Mouse (Mus musculus) stomach, embryonic 15.5 days (tissue): ENCODE data around the gene Ccdc57. TPM values are rescaled to one million over a fixed set of nuclear protein-coding genes. Genes with fewer than 3 reads are reported as not detected.
"Not testable (repeated sequence)": the region's sequence is repeated elsewhere in the genome, so short reads cannot be mapped to it uniquely, and the experiment has no call there.

ENCODE experiments used
- ATAC-seq: fragments of 200-750 bp; cut with Nextera tagmentation; 2 replicates; pipeline ENCODE4 v1.8.0; 2017; ENCODE audit warnings: low read depth, moderate number of reproducible peaks, moderate TSS enrichment; ENCODE audit not compliant: insufficient read depth, low FRiP score
- H3K27ac ChIP-seq: fragments of 300-500 bp; sonication (generic); 2 replicates; pipeline ENCODE4 v1.5.1; 2015; ENCODE audit warnings: mild to moderate bottlenecking, inconsistent platforms
- H3K27me3 ChIP-seq: fragments of 300-500 bp; sonication (generic); replicated peaks from 2 replicates; pipeline ENCODE4 v1.6.1; 2015; ENCODE audit warnings: inconsistent platforms
- H3K36me3 ChIP-seq: fragments of 300-500 bp; sonication (generic); 2 replicates; pipeline ENCODE4 v1.6.1; 2015; ENCODE audit warnings: inconsistent platforms
- H3K4me1 ChIP-seq: fragments of 300-500 bp; sonication (generic); 2 replicates; pipeline ENCODE4 v1.6.1; 2015; ENCODE audit warnings: inconsistent platforms
- H3K4me2 ChIP-seq: fragments of 300-500 bp; sonication (generic); 2 replicates; pipeline ENCODE4 v1.6.1; 2015; ENCODE audit warnings: mild to moderate bottlenecking, inconsistent platforms
- H3K4me3 ChIP-seq: fragments of 300-500 bp; sonication (generic); replicated peaks from 2 replicates; pipeline ENCODE4 v1.5.1; 2015; ENCODE audit warnings: inconsistent platforms
- H3K9ac ChIP-seq: fragments of 300-500 bp; sonication (generic); 2 replicates; pipeline ENCODE4 v1.6.1; 2015; ENCODE audit warnings: inconsistent platforms
- H3K9me3 ChIP-seq: fragments of 300-500 bp; sonication (generic); 2 replicates; pipeline ENCODE4 v1.6.1; 2016; ENCODE audit warnings: inconsistent platforms
- WGBS: fragments of 180-500 bp; shearing (Covaris S2); methylation state at CpG from one replicate; pipeline ENCODE4 v1.1.7; 2015; 5-methylcytosine and 5-hydroxymethylcytosine counted together
- polyA plus RNA-seq: library from polyadenylated mRNA; unstranded; fragments of >200 nt; fragmentation: Nextera tagmentation; extraction: Ambion mirVana; gene quantifications from 2 replicates; pipeline ENCODE4 v1.2.1, GENCODE M21; 2015

Ccdc57 gene
- polyA plus RNA-seq, 1 experiment from 2014 or later, result 4.5 TPM

- H3K27me3 ChIP-seq, ATAC-seq, H3K27ac ChIP-seq, H3K9me3 ChIP-seq, H3K4me2 ChIP-seq, H3K9ac ChIP-seq, H3K4me3 ChIP-seq: not testable (repeated sequence)
- WGBS, result 83% methylated on average over 3 of the region's 3 CpGs
- Histone ChIP-seq H3K4me1 (peaks cover 11% of the 10 kb centered on the region; the same call in 1 of the 2 replicates), H3K36me3 (0 out of 2 replicates have a peak, but pooled peaks cover 10% of the 10 kb centered on the region)
These were observed 76.7 kb downstream of the Ccdc57 start for GRCm38 (mm10) chr11:120855938-120856337.

GRCm38 (mm10) chr11:120853788-120854187 is 78.9 kb downstream of the Ccdc57 start:
- 0 out of 2 replicates have a peak, but pooled peaks cover 2% of the 10 kb centered on the region for H3K36me3 ChIP-seq
- peaks cover 15% of the 10 kb centered on the region; the same call in 1 of the 2 replicates for H3K4me1 ChIP-seq
- H3K27ac ChIP-seq, result peak overlapping the region; percentile 31; the same call in 1 of the 2 replicates
- no peak for ATAC-seq
- no peak overlapping the region for H3K4me3 ChIP-seq
- no peak overlapping the region for H3K4me2 ChIP-seq
- 81% methylated on average over 4 of the region's 4 CpGs for WGBS
- H3K27me3 ChIP-seq, result no peaks in the 10 kb centered on the region
- H3K9me3 ChIP-seq, result no peaks in the 10 kb centered on the region
- H3K9ac ChIP-seq, result no peak overlapping the region

GRCm38 (mm10) chr11:120853158-120853557 is 79.5 kb downstream of the Ccdc57 start:
- Histone ChIP-seq H3K9ac (no peak overlapping the region), H3K9me3 (no peaks in the 10 kb centered on the region), H3K27ac (peak overlapping the region; percentile 31; the same call in 1 of the 2 replicates), H3K36me3 (no peaks in the 10 kb centered on the region), H3K4me2 (no peak overlapping the region), H3K4me1 (peaks cover 15% of the 10 kb centered on the region; the same call in 1 of the 2 replicates), H3K4me3 (no peak overlapping the region), H3K27me3 (no peaks in the 10 kb centered on the region)
- no peak for ATAC-seq
- WGBS, result 93% methylated on average over 4 of the region's 4 CpGs

GRCm38 (mm10) chr11:120852083-120852935 is 80.4 kb downstream of the Ccdc57 start:
- no peaks in the 10 kb centered on the region for H3K27me3 ChIP-seq
- no peak overlapping the region for H3K4me3 ChIP-seq
- H3K9me3 ChIP-seq, result no peaks in the 10 kb centered on the region
- WGBS, result 58% methylated on average over 11 of the region's 11 CpGs
- peaks cover 15% of the 10 kb centered on the region; the same call in 1 of the 2 replicates for H3K4me1 ChIP-seq
- H3K4me2 ChIP-seq, result no peak overlapping the region
- H3K9ac ChIP-seq, result no peak overlapping the region
- no peaks in the 10 kb centered on the region for H3K36me3 ChIP-seq
- ATAC-seq, result no peak
- H3K27ac ChIP-seq, result peak overlapping the region; percentile 42

GRCm38 (mm10) chr11:120851582-120851981 is 81.1 kb downstream of the Ccdc57 start:
- peak overlapping the region; percentile 42; the same call in 1 of the 2 replicates for H3K27ac ChIP-seq
- no peak overlapping the region for H3K4me3 ChIP-seq
- peaks cover 15% of the 10 kb centered on the region; the same call in 1 of the 2 replicates for H3K4me1 ChIP-seq
- no peak for ATAC-seq
- H3K4me2 ChIP-seq, result no peak overlapping the region
- no peaks in the 10 kb centered on the region for H3K9me3 ChIP-seq
- no peaks in the 10 kb centered on the region for H3K27me3 ChIP-seq
- 63% methylated on average over 2 of the region's 2 CpGs for WGBS
- H3K36me3 ChIP-seq, result no peaks in the 10 kb centered on the region
- no peak overlapping the region for H3K9ac ChIP-seq

GRCm38 (mm10) chr11:120851132-120851531 is 81.5 kb downstream of the Ccdc57 start:
- no peak for ATAC-seq
- Histone ChIP-seq H3K27ac (peak overlapping the region; percentile 67; the same call in 1 of the 2 replicates), H3K9ac (no peak overlapping the region), H3K27me3 (no peaks in the 10 kb centered on the region), H3K36me3 (no peaks in the 10 kb centered on the region), H3K4me3 (no peak overlapping the region), H3K9me3 (no peaks in the 10 kb centered on the region), H3K4me1 (peaks cover 15% of the 10 kb centered on the region; the same call in 1 of the 2 replicates), H3K4me2 (no peak overlapping the region)
- WGBS, result 46% methylated on average over 1 of the region's 1 CpGs

- H3K27ac ChIP-seq, result peak overlapping the region; percentile 67
- no peak overlapping the region for H3K4me3 ChIP-seq
- no peak overlapping the region for H3K9ac ChIP-seq
- H3K4me1 ChIP-seq, result peaks cover 15% of the 10 kb centered on the region; the same call in 1 of the 2 replicates
- 55% methylated on average over 2 of the region's 2 CpGs for WGBS
- no peaks in the 10 kb centered on the region for H3K27me3 ChIP-seq
- H3K36me3 ChIP-seq, result no peaks in the 10 kb centered on the region
- H3K9me3 ChIP-seq, result no peaks in the 10 kb centered on the region
- ATAC-seq, result peak; percentile 64; the same call in 1 of the 2 replicates
- no peak overlapping the region for H3K4me2 ChIP-seq
These were observed 82.2 kb downstream of the Ccdc57 start for GRCm38 (mm10) chr11:120850331-120851030.

- no peak overlapping the region for H3K9ac ChIP-seq
- no peaks in the 10 kb centered on the region for H3K36me3 ChIP-seq
- no peak overlapping the region for H3K27ac ChIP-seq
- H3K4me2 ChIP-seq, result no peak overlapping the region
- no peaks in the 10 kb centered on the region for H3K27me3 ChIP-seq
- WGBS, result 85% methylated on average over 9 of the region's 9 CpGs
- no peak overlapping the region for H3K4me3 ChIP-seq
- no peaks in the 10 kb centered on the region for H3K9me3 ChIP-seq
- H3K4me1 ChIP-seq, result peaks cover 5% of the 10 kb centered on the region; the same call in 1 of the 2 replicates
- no peak for ATAC-seq
These were observed 85.8 kb downstream of the Ccdc57 start for GRCm38 (mm10) chr11:120846725-120847475.

- Histone ChIP-seq H3K4me2 (no peak overlapping the region), H3K9ac (no peak overlapping the region), H3K27me3 (no peaks in the 10 kb centered on the region), H3K4me3 (no peak overlapping the region), H3K9me3 (no peaks in the 10 kb centered on the region), H3K36me3 (no peaks in the 10 kb centered on the region), H3K27ac (no peak overlapping the region), H3K4me1 (no peaks in the 10 kb centered on the region)
- ATAC-seq, result no peak
- WGBS, result 83% methylated on average over 4 of the region's 4 CpGs
These were observed 88.3 kb downstream of the Ccdc57 start for GRCm38 (mm10) chr11:120844329-120844728.

GRCm38 (mm10) chr11:120833555-120834280 is 99.0 kb downstream of the Ccdc57 start:
- H3K27me3 ChIP-seq, result no peaks in the 10 kb centered on the region
- peak overlapping the region; percentile 58 for H3K27ac ChIP-seq
- no peaks in the 10 kb centered on the region for H3K36me3 ChIP-seq
- no peak overlapping the region for H3K4me2 ChIP-seq
- no peak overlapping the region for H3K9ac ChIP-seq
- H3K9me3 ChIP-seq, result no peaks in the 10 kb centered on the region
- WGBS, result 54% methylated on average over 8 of the region's 8 CpGs
- peak; percentile 72 for ATAC-seq
- H3K4me3 ChIP-seq, result no peak overlapping the region
- H3K4me1 ChIP-seq, result peaks cover 11% of the 10 kb centered on the region

- not testable (repeated sequence) for H3K9ac ChIP-seq, H3K9me3 ChIP-seq, H3K4me2 ChIP-seq, H3K27ac ChIP-seq, H3K36me3 ChIP-seq, H3K27me3 ChIP-seq, H3K4me3 ChIP-seq, ATAC-seq
- peaks cover 11% of the 10 kb centered on the region for H3K4me1 ChIP-seq
- 87% methylated on average over 5 of the region's 5 CpGs for WGBS
These were observed 99.7 kb downstream of the Ccdc57 start for GRCm38 (mm10) chr11:120832962-120833361.
